Mouse (Mus musculus) MEL (cell line): Measurements from ENCODE around the gene Rad50. TPM values are rescaled to one million over a fixed set of nuclear protein-coding genes. Genes with fewer than 3 reads are reported as not detected.

Source experiments
- DNase-seq: peaks from one replicate; pipeline ENCODE4 v3.0.0; 2011; ENCODE audit warnings: low read depth, low spot score
- H3K27ac ChIP-seq: 2 replicates; pipeline ENCODE4 v1.5.1; 2012; ENCODE audit warnings: low read depth, mild to moderate bottlenecking, control low read depth, low read length, moderate library complexity; ENCODE audit not compliant: control insufficient read depth
- H3K27me3 ChIP-seq, 2 experiments: fragments of 150-350 bp in 1 of 2; sonication (generic) in 1 of 2; 2 replicates each; pipeline ENCODE4 v1.6.1; 2012; ENCODE audit warnings: low read length in 2 of 2, mild to moderate bottlenecking in 2 of 2, improper control_type of control experiment in 1 of 2, moderate library complexity in 1 of 2; ENCODE audit not compliant: insufficient read depth in 2 of 2, control insufficient read depth in 1 of 2
- H3K36me3 ChIP-seq, 2 experiments: 2 replicates each; pipeline ENCODE4 v1.6.1; 2012 to 2014; ENCODE audit warnings: low read length in 2 of 2, improper control_type of control experiment in 1 of 2, inconsistent platforms in 1 of 2, mild to moderate bottlenecking in 1 of 2; ENCODE audit not compliant: insufficient read depth in 2 of 2, control insufficient read depth in 1 of 2
- H3K4me1 ChIP-seq, 2 experiments: fragments of 150-350 bp in 1 of 2; sonication (generic) in 1 of 2; 2 replicates each; pipeline ENCODE4 v1.6.1; 2012; ENCODE audit warnings: low read length in 2 of 2, improper control_type of control experiment in 1 of 2, mild to moderate bottlenecking in 1 of 2; ENCODE audit not compliant: insufficient read depth in 2 of 2, control insufficient read depth in 1 of 2
- H3K4me3 ChIP-seq, 2 experiments: fragments of 150-350 bp in 1 of 2; sonication (generic) in 1 of 2; 2 replicates each; pipeline ENCODE4 v1.5.1; 2012; ENCODE audit warnings: low read depth in 2 of 2, low read length in 2 of 2, mild to moderate bottlenecking in 2 of 2, moderate library complexity in 2 of 2, control low read depth in 1 of 2, improper control_type of control experiment in 1 of 2; ENCODE audit not compliant: control insufficient read depth in 1 of 2, insufficient read depth in 1 of 2
- H3K79me2 ChIP-seq: 2 replicates; pipeline ENCODE4 v1.6.1; 2012; ENCODE audit warnings: mild to moderate bottlenecking, low read length, moderate library complexity; ENCODE audit not compliant: control insufficient read depth, poor library complexity, insufficient read depth
- H3K9ac ChIP-seq: 2 replicates; pipeline ENCODE4 v1.6.1; 2012; ENCODE audit warnings: low read depth, mild to moderate bottlenecking, control low read depth, low read length, moderate library complexity; ENCODE audit not compliant: control insufficient read depth, poor library complexity, severe bottlenecking
- H3K9me3 ChIP-seq: fragments of 150-350 bp; sonication (generic); replicated peaks from 2 replicates; pipeline ENCODE4 v1.6.1; 2012; ENCODE audit warnings: mild to moderate bottlenecking, low read length, improper control_type of control experiment, moderate library complexity; ENCODE audit not compliant: insufficient read depth
- CHD2 ChIP-seq: IDR thresholded peaks from 2 replicates; pipeline ENCODE4 v1.6.1; 2011; ENCODE audit warnings: low read length, improper control_type of control experiment
- E2F4 ChIP-seq: IDR thresholded peaks from 2 replicates; pipeline ENCODE4 v1.6.1; 2011; ENCODE audit warnings: low read depth, low read length, improper control_type of control experiment, borderline replicate concordance
- ELF1 ChIP-seq: IDR thresholded peaks from 2 replicates; pipeline ENCODE4 v1.6.1; 2014; ENCODE audit warnings: low read depth, mild to moderate bottlenecking, inconsistent platforms, low read length, improper control_type of control experiment, moderate library complexity
- ETS1 ChIP-seq: IDR thresholded peaks from 2 replicates; pipeline ENCODE4 v1.6.1; 2012; ENCODE audit warnings: low read depth, mild to moderate bottlenecking, inconsistent platforms, low read length, improper control_type of control experiment, moderate library complexity
- HCFC1 ChIP-seq: IDR thresholded peaks from 2 replicates; pipeline ENCODE4 v1.6.1; 2012; ENCODE audit warnings: low read depth, mild to moderate bottlenecking, inconsistent platforms, low read length, improper control_type of control experiment, moderate library complexity
- MAX ChIP-seq: IDR thresholded peaks from 2 replicates; pipeline ENCODE4 v1.6.1; 2011; ENCODE audit warnings: low read length, improper control_type of control experiment
- MEF2A ChIP-seq: IDR thresholded peaks from 2 replicates; pipeline ENCODE4 v1.6.1; 2014; ENCODE audit warnings: low read depth, mild to moderate bottlenecking, inconsistent platforms, low read length, improper control_type of control experiment; ENCODE audit not compliant: poor library complexity, insufficient replicate concordance, severe bottlenecking; ENCODE audit errors: extremely low read depth
- MXI1 ChIP-seq: IDR thresholded peaks from 2 replicates; pipeline ENCODE4 v1.6.1; 2011; ENCODE audit warnings: mild to moderate bottlenecking, low read depth, low read length, improper control_type of control experiment
- MYC ChIP-seq: IDR thresholded peaks from 2 replicates; pipeline ENCODE4 v1.6.1; 2011; ENCODE audit warnings: low read depth, mild to moderate bottlenecking, low read length, improper control_type of control experiment, moderate library complexity
- POLR2A ChIP-seq, 2 experiments: IDR thresholded peaks; 2 replicates each; pipeline ENCODE4 v1.6.1; 2011 to 2012; ENCODE audit warnings: low read length in 2 of 2, mild to moderate bottlenecking in 2 of 2, control low read depth in 1 of 2, improper control_type of control experiment in 1 of 2, low read depth in 1 of 2, moderate library complexity in 1 of 2; ENCODE audit not compliant: control insufficient read depth in 1 of 2, insufficient read depth in 1 of 2, poor library complexity in 1 of 2
- RAD21 ChIP-seq: IDR thresholded peaks from 2 replicates; pipeline ENCODE4 v1.6.1; 2011; ENCODE audit warnings: mild to moderate bottlenecking, low read depth, low read length, improper control_type of control experiment
- RCOR1 ChIP-seq: IDR thresholded peaks from 2 replicates; pipeline ENCODE4 v1.6.1; 2012; ENCODE audit warnings: low read depth, mild to moderate bottlenecking, inconsistent platforms, low read length, improper control_type of control experiment
- SMC3 ChIP-seq: IDR thresholded peaks from 2 replicates; pipeline ENCODE4 v1.6.1; 2011; ENCODE audit warnings: low read depth, low read length, improper control_type of control experiment
- TBP ChIP-seq: IDR thresholded peaks from 2 replicates; pipeline ENCODE4 v1.8.0; 2011; ENCODE audit warnings: low read depth, low read length, improper control_type of control experiment
- USF1 ChIP-seq: IDR thresholded peaks from 2 replicates; pipeline ENCODE4 v1.6.1; 2014; ENCODE audit warnings: low read depth, mild to moderate bottlenecking, inconsistent platforms, low read length, improper control_type of control experiment, moderate library complexity
- ZMIZ1 ChIP-seq: IDR thresholded peaks from 2 replicates; pipeline ENCODE4 v1.6.1; 2012; ENCODE audit warnings: low read depth, mild to moderate bottlenecking, inconsistent platforms, low read length, improper control_type of control experiment, moderate library complexity
- polyA plus RNA-seq, 2 experiments: library from polyadenylated mRNA; stranded (reverse) in 1 of 2; unstranded in 1 of 2; fragments of >175 nt in 1 of 2; fragments of >200 nt in 1 of 2; gene quantifications; 2 replicates each; pipeline versions ENCODE4 v1.2.1 to v1.2.4; 2012; ENCODE audit warnings: low replicate concordance in 2 of 2, low read depth in 1 of 2; ENCODE audit not compliant: insufficient read length in 2 of 2, insufficient read depth in 1 of 2, missing spikeins in 1 of 2
- total RNA-seq: library from RNA; depleted of rRNA; stranded (reverse); fragments of 300-350 nt; gene quantifications from 2 replicates; pipeline ENCODE4 v1.2.3, GENCODE M21; 2012

The Rad50 gene
- total and polyA plus RNA-seq, 3 experiments: 32.6 to 447 (median 44.6) TPM

DNA sequence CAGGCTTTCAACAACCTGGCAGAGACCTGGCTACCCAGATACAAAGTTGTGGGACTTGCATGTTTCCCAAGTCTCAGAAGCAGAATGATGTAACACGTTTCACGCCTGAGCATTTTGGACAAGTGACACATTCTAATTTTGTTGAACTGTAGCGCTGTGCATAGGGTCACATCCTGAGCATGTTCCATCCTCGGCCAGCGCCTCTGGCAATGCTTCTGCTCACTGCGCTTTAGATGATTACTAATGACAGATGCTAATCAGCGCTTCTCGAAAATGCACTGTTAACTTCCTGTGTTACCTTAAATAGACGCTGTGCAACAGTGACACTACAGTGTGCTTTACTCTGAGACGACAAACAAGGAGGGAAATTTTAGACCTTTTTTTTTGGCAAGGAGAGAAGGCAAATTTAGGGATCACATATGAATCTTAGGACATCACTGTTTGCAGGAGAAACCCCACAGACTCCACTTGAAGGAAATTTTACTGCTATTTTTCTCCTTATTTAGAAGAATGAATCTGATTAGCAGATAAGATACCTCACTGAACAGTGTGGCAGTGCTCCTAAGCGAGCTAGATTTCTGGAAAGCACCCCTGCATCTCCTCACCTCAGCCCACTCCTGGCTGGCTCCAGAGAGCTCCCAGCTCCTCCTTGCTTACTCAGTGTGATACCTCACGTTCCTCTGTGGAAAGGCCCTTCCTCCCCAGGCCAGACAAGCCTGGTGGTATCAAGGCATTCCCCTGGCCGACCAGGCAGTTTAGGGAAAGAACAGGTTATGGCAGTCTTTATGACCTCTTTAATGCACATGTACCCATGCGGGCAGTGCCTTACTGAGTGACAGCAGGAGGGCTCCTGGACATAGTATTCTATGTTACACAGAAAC, 44.1 kb downstream of the Rad50 start:
- H3K36me3 ChIP-seq: peaks cover 10 to 55% of the 10 kb centered on the region in 2 experiments

DNA sequence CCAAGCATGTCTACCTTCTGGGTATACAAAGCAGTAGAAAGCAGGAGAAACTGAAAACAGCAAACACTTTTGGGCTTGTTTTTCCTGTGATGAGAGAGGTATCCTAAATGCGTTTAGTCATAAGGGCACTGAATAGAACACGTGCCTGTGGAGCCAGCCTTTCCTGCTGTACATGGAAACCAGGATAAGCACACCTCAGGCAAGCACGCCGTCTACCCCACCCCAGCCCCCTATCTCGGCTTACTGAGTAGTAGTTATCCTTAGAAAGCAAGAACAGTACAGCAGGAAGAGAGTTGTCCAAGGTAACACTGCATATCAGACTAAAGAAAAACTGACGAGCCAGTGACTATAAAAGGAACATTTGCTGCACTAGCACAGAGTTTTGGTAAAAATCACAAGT, 49.3 kb downstream of the Rad50 start:
- peak overlapping the region; percentile 42 for H3K9ac ChIP-seq
- H3K4me1 ChIP-seq: peaks cover 36 to 41% of the 10 kb centered on the region in 2 experiments
- no peaks in the 10 kb centered on the region for H3K9me3 ChIP-seq
- TF ChIP-seq USF1: 0 out of 2 replicates have a peak, but pooled peaks have one; percentile 28
- no peak for TF ChIP-seq ZMIZ1
- peak; percentile 24; the same call in 1 of the 2 replicates for TF ChIP-seq MXI1
- H3K36me3 ChIP-seq: peaks cover 34 to 45% of the 10 kb centered on the region in 2 experiments
- DNase-seq: no peak
- no peaks in the 10 kb centered on the region for H3K27me3 ChIP-seq
- no peaks in the 10 kb centered on the region for H3K79me2 ChIP-seq
- H3K4me3 ChIP-seq: no peak overlapping the region
- H3K27ac ChIP-seq: peak overlapping the region; percentile 83

More for the DNA sequence above, 44.1 kb downstream of the Rad50 start:
- Histone ChIP-seq H3K9me3 (no peaks in the 10 kb centered on the region), H3K27me3 (no peaks in the 10 kb centered on the region), H3K9ac (no peak overlapping the region), H3K4me1 (peaks cover 7 to 8% of the 10 kb centered on the region in 2 experiments; a peak in 3 of 4 replicates), H3K79me2 (no peaks in the 10 kb centered on the region), H3K27ac (no peak overlapping the region), H3K4me3 (no peak overlapping the region)
- no peak for DNase-seq
- TF ChIP-seq RCOR1 (no peak), MYC (no peak), ETS1 (0 out of 2 replicates have a peak, but pooled peaks have one; percentile 11), RAD21 (no peak), ELF1 (no peak), TBP (no peak), E2F4 (no peak), POLR2A (IDR thresholded peaks at IDR 0.05; ENCODE audit: control insufficient read depth in 1 of 2, insufficient read depth in 1 of 2, low read depth in 1 of 2, low read length in 2 of 2, poor library complexity in 1 of 2) (no peak), HCFC1 (no peak), MAX (no peak), MXI1 (no peak), SMC3 (no peak), MEF2A (peak; percentile 67; the same call in 1 of the 2 replicates), CHD2 (no peak), USF1 (no peak)
